Mouse (Mus musculus) right cerebral cortex, postnatal 25 days (tissue): ENCODE results near the gene Tnfsfm13.
A peak's percentile ranks its signal among the peaks of the same experiment; 100 is the strongest.

ENCODE experiments used
- DNase-seq: peaks from one replicate; pipeline ENCODE4 v3.0.0; 2022

Gene Tnfsfm13

DNA sequence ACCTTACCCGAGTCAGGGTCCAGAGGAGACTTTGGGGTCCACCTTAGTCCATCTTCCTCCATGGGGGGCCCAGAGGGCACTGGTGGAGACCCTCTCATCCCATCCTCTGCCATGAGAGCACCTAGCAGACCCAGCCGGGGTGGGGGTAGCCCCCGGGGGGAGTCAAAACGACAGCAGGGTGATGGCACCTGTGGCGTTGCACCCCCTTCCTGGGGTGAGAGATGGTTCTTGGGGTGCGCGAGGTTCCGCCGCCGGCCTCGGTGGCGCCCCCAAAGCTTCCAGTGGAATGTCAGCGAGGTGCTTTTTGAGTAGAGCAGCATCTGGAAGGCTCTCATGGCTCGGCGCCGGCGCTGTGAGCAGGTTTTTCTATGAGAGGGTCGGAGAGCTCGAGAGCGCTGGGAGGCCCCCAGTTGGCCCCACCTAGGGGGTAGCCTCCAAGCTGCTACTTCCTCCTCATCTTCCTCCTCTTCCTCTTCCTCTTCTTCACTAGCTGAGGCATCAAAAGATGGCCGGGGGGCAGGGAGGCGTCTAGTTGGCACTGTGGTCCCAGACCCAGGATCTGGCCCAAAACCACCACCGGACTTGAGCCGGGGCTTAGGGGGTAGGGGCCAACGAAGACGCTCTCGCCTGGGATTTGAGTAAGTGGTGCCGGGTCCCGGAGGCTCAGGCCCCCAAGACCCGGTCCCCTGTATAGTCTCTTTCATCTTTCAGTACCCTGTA lies 15.6 kb downstream of the Tnfsfm13 start:
- DNase-seq: no peak

DNA sequence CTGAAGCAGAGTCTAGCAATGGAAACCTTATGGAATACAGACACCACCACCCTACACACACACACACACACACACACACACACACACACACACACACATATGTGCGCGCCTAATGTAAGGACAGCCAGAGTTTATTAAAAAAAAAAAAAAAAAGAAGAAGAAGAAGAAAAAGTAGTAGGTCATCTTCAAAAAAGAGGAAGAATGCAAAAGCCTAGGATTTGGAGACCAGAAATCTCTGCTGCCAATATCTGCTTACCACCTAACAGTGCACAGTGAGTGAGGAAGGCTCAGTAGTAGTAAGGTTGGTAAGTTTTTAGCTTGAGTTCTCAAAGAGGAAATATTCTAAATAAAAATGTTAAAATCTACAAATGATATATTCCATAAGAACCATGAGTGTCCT lies 16.8 kb downstream of the Tnfsfm13 start:
- DNase-seq: no peak

DNA sequence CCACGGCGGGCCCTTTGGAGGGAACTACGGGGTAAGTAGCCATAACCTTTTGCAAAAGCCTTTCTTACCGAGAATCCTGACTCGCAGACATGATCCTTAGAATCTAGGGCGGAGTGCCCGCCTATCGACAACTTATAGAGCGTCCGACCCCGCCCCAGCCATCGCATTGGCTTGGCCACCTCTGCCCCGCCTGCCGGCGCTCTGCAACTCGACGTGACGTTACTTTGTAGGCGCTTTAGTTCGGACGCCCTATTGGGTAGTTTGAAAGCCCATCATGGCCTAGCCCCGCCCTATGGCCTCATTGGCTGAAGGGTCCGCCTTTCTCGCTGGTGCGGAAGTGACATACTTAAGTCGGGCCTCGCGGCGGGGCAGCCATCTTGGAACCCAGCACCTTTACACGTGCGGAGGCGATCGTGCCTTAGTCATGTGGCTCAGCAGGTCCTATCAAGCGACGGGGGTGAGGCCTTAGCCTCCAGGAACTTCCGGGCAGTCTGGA lies 23.6 kb downstream of the Tnfsfm13 start, which contains the start of gene Eif4a1:
Gene Eif4a1, minus strand, starts transcription at position 213 of the 496 bp plus-strand sequence.
- DNase-seq: peak; percentile 100

DNA sequence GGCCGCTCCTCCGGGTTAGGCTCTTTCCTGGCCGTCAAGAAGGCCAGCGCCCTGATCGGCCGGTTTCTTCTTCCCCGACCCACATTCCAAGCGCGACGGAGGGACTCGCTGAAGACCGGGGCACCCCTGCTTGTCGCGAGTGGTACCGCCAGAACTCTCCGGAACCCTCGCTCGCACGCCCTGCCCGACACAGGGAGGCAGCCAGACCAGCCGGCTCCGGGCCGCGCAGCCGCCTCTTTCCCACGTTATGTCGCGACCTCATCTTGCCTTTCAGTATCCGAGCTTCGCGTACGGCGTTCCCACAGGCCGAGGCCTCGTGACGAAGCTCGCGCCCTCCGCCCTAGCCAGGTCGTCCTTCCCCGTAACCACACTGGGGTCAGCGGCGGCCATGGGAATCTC lies 24.2 kb downstream of the Tnfsfm13 start:
- DNase-seq: no peak

DNA sequence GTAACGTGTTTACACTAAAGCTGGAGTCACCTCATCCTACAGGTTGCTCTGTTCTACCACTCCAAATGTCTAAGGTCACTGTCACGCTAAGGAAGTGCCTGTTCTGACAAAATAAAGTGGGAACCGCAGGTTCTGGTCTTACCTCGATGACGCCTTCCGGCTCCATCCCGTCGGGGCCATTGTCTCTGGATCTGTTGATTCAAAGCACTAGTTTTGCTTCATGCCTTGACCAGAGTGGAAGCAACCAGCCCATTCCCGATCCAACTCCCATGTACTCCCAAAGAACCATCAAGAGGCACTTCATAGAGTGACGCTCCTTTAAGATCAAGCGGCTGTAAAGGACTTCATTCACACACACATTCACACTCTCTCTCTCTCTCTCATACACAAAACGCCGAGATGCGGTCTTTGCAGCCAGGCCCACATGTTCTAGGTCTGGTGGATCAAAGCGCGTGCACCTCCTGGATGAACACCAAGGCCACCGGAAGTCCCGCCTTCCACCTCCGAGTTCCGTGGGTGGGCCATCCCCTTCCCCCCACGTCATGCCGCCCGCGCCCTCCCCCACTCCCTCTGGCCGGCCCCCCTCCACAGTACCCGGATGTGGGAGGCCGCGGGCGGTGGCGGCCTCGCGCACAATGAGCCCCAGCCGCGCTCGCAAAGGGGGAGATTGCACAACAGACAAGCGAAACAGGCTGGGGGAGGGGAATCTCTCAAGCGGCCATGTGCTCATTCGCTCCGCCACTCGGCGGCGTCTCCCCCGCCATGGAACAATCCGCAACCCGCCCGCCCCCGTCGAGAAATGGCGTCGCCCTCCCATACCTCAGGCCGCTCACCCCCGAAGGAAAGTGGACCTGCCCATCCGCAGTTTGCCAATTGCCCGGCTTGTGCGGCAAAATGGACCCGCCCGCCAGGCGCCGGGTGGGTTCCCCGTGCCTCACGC lies 24.8 kb downstream of the Tnfsfm13 start:
- DNase-seq: peak; percentile 90

DNA sequence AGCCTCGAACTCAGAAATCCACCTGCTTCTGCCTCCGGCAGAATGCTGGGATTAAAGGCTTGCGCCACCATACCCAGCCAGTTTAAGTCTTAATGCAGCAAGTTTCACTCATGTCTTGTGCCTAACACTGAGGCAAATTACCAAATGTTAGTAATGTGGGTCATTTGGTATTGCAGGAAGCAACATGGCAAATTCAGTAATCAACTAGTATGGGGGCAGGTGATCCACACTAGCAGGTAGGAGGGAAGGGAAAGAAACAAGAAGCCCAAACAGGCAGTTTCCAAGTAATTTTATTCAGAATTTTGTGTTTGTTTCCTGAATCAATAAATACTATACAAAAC lies 29.3 kb downstream of the Tnfsfm13 start:
- no peak for DNase-seq

DNA sequence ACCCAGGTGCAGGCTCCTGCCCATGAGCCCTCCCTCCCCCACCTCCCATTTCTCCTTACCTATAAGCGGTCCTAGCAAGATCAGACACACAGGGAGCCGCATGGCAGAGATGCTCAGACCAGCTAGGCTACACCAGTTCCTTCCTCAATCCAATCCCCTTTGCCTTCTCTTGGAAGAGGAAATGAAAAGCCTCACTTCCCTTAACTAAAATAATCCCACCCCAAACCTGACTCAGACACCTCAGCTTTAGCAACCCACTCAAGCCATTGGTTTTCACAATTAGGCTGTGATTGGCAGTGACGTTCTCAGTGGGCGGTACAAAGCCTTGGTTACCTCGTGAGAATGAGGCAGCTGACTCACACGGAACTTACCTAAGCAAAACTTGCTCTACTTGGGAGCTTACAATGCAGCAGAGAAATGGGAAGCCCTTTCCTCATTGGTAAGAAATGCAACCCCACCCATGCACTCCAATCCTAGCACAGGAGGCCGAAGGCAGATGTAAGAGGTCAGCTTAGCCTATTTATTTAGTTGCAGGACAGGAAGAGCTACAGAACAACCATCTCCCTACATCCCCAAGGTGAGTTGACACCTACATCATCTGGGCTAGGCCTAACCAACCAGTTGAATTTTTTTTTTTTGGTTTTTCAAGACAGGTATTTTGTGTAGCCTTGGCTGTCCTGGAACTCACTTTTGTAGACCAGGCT lies 29.8 kb downstream of the Tnfsfm13 start, which contains the start of gene Cd68:
Gene Cd68, minus strand, starts transcription at position 193 of the 704 bp plus-strand sequence.
- peak; percentile 69 for DNase-seq

DNA sequence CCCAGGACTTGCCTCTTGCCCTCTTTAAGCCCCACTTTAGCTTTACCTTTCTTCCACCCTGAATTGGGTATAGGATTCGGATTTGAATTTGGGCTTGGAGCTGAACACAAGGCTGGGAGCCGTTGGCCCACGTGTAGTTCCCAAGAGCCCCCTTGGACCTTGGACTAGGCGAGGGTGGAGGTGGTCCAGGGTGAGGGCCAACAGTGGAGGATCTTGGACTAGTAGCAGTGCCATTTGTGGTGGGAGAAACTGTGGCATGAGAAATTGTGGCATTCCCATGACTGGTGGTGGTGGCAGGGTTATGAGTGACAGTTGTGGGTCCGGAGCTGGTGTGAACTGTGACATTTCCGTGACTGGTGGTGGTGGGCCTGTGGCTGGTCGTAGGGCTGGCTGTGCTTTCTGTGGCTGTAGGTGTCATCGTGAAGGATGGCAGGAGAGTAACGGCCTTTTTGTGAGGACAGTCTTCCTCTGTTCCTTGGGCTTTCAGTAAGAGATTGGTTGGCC lies 30.4 kb downstream of the Tnfsfm13 start:
- DNase-seq: no peak

DNA sequence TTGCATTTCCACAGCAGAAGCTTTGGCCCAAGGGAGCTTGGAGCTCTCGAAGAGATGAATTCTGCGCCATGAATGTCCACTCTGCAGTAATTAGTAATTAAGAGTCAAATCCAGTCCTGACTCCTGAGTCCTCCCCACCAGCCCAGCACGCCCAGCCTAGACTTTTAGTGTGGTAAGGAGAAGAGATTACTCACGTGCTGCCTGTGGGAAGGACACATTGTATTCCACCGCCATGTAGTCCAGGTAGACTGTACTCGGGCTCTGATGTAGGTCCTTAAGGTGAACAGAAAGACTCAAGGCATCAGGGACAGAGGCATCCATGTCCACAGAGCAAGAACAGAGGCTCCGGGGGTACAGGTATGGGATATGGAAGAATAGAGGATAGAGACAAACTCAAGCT lies 31.1 kb downstream of the Tnfsfm13 start:
- no peak for DNase-seq

DNA sequence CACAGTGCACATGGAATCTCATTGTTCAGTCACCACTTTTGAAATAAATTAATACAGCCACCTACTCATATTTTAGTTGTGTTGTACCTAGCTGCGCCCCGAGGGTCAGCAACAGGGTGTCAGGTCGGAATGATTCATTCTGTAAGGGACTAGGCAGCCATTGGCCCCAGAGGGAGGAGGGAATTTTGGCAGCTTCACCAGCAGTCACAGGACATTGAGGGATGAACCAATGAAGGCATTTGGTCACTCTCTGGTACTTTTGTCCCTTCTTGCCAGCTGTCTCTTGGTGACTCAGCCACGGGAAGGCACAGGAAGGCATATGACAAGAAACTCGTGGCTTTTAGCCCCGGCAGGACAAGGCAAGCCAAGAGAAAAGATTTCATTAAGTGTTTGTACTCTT lies 32.1 kb downstream of the Tnfsfm13 start:
- DNase-seq: no peak

DNA sequence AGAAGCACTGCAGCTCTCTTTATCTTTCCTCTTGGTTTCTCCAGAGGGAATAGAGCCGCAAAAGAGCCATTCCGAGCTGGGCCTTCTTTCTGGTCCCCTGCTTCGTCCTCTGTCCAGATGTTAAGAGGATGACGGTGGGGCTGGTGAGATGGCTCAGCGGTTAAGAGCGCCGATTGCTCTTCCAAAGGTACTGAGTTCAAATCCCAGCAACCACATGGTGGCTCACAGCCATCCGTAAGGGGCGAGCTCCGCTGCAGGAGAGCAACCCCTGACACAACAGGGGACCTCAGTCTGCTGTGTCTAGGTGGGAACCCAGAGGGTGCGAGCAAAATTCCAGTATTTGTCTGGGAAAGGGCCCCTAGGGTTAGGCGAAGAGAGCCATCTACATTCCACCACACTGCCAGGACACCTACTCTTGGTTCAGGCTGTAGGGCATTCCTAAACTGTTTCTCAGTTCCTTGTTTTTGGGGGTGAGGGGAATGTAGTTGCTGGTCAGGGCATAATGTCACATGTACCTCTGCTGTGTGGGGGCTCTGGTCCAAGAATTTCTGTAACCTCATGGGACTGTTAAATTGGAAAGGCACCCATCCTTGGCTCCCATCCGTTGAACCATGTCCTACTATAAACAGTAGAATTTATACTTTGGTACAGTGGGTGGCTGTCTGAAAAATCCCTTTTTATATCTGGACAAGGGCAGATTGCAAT lies 32.8 kb downstream of the Tnfsfm13 start:
- no peak for DNase-seq

DNA sequence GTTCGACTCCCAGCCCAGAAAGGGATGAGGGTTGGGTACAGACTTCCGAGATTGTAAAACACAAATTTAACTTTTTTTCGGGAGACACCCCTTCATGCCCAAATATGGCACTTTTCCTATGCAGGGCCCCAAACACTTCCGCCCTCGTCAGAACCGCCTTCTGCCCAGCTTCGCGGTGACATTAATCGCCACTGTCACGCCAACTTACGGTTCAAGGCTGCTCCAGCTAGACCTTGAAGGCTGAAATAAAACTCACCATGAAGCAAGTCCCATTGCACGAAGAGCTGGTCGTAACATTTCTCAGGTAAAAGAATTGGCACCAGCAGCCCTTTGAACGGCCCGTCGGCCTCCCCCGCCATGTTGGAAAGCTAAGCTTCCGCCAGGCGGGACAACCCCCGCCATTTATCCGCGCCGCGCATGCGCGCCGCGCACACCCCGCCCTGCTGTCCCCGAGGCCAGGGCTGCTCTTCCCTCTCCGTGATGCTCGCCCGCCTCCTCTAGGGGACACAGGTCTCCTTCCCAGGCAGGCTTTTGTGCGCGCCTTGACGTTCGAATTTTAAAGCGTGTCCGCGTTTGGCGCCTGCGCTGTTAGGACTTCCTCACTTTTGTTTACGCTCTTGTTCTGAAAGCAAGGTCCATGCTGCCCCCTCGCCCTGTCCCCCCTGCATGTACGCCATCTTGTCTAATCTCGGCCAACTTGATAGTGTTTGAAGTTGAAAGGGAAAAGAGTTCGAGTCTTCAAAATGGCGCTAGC lies 33.5 kb downstream of the Tnfsfm13 start, which contains the start of gene Mpdu1:
Gene Mpdu1, minus strand, starts transcription at position 430 of the 754 bp plus-strand sequence.
- DNase-seq: peak; percentile 95

DNA sequence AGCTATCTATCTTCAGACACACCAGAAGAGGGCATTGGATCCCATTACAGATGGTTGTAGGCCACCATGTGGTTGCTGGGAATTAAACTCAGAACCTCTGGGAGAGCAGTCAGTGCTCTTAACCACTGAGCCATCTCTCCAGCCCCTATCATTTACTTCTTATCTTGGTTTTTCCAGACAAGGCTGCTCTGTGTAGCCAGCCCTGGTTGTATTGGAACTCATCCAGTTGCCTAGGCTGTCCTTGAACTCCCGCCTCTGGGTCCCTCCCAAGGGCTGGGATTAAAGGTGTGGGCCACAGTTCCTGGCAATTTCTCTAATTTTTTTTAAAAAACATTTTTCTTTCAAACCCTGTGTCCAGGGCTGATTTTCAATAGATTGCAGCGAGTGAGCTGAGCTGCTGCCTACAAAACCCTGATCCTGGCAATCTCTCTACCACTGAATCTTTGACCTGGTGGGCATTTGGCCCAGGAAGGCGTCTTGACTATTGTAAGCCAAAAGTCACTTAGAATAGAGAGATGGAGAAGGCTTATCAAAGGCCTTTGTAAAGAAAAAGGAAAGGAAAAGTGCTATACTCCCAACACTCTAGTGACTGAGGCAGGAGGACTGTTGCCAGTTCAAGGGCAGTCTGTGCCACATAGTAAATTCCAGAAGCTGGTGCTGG lies 34.5 kb downstream of the Tnfsfm13 start:
- no peak for DNase-seq

DNA sequence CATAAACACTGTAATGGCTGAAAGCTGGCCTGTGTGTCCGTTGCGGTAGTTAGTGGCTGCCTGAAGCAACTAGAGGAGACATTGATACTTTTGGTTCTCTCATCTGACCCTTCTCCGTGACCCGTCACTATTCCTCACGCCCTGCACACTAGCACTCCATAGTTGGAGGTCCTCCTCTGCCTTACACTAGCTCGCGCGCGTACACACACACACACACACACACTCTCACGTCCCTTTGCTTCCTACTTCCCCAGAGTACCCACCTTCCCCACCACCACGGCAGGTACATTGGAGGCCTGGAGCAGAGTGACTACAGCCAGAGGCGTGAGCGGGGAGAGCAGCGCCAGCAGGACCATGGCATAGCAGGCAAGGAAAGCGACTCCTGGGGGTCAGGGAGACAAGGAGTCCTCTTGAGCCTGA lies 38.4 kb downstream of the Tnfsfm13 start:
- DNase-seq: no peak

DNA sequence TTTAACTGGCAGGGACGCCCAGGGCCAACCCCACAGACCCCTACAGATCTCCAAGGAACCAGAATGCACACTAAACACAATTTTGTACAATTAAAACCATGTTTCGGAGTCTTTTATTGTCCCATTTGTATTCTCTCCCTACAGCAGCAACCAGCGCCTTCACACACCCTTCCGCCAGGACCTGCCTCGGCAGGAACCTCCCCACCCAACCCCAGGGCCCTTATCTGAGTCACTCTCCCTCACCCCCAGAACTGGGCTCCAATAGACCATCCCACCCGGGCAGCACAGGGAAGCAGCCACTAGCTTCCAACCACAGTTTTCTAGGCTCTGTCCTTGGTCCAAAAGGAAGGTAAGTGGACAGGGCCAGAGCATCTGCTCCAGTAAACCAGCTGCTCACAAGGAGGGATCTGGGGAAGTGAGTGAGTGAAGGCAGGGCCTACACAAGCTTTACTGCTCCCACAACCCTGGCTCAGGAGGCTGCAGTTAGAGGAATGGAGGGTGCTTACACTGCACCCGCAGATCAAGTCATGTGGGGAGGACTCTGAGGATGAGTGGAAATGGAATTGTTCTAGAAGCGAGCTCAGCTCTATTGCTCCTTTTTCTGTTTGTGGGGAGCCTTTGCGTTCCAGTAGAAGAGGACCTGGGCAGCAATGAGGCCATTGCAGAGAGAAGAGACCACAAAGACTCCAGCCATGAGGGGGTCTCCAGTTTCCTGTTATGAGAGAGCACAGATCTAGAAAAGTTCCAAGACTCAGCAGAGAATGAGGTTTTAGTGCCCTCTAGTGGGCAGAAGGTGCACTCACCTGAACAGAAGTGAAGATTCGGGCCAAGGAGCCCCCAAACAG lies 39.1 kb downstream of the Tnfsfm13 start:
- DNase-seq: no peak

DNA sequence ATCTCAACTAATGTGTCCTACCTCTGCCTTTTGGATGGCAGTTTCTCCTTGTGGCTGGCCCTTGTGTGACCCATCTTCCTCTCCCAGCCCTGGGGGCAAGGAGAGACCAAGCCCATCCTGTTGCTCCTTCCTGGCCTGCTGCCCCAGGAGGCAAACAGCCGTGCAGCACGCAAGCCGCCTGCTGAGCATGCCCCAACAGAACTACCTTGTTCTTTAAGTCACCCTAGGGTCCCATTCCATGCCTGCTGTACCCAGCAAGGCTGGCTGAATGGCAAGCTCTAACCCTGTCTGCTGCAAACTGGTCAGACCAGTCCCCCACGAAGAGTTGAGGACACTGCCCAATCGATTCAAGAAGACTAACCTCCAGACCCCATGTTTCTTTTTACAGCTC lies 39.8 kb downstream of the Tnfsfm13 start:
- no peak for DNase-seq

DNA sequence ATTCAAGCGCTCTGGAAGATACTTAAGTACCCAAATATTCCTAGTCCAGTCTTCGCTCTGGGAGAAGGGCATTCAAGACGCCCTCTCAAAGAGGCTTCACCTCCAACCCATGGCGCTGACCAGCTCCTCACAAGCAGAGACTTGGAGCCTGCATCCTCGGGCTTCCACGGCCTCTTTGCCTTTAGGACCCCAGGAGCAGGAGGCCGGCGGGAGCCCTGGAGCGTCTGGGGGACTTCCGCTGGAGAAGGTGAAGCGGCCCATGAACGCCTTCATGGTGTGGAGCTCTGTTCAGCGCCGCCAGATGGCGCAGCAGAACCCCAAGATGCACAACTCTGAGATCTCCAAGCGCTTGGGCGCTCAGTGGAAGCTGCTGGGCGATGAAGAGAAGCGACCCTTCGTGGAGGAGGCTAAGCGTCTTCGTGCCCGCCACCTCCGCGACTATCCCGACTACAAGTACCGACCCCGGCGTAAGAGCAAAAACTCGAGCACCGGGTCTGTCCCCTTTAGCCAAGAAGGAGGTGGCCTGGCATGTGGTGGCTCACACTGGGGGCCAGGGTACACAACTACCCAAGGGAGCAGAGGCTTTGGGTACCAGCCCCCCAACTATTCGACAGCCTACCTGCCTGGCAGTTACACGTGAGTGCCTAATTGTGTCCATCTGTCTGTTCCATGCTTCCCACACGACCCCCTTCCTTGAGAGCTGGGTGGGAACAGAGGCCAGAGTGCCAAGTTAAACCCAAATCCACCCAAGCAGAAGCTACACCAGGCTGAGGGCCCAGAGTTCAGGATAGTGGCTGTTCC lies 40.4 kb downstream of the Tnfsfm13 start, which contains the start of gene Sox15:
Gene Sox15, plus strand, starts transcription at position 51 of the 801 bp plus-strand sequence.
- peak; percentile 74 for DNase-seq

DNA sequence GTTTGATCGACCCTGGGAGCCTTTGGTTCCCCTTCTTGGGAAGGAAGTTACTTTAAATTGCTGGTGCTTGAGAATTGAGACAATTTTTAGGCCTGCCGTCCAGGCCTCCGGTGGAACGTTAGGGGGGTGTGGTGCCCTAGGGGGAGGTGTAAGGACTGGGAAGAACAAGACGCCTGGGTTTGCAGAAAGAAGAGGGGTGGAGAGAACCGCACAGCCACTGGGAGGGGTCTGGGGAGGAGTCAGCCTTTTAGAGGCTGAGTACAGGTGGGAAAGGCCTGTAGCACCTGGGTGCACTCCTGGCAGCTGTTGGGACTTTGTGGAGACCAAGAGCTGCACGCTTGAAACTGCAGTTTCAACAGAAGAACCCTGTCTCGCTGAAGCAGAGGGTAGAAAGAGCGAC lies 41.1 kb downstream of the Tnfsfm13 start:
- DNase-seq: no peak

DNA sequence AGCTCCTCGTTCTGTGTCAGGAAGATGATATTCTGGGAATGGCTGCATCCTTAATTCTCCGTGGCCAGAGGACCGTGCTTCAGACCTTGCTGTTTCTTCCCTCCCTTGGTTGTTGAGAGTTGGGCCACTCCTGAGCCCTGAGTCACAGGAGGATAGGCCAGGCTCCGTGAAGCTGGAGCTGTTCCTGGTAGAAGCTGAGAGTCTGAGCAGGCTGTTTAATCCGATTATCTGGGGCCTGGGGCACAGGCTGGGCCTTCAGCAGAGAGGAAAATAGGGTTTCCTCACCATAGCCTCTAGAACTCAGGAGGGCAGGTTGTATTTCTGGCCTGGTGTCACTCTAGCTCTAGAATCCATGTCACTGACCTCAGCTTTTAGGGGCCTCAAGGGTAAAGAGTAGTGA lies 42.5 kb downstream of the Tnfsfm13 start:
- no peak for DNase-seq
